Mouse (Mus musculus) gastrocnemius, adult 2 months (tissue): ENCODE results near the gene Tep1. TPM values are rescaled to one million over a fixed set of nuclear protein-coding genes. Genes with fewer than 3 reads are reported as not detected.
A peak's percentile ranks its signal among the peaks of the same experiment; 100 is the strongest.
"Not testable (repeated sequence)": the region's sequence is repeated elsewhere in the genome, so short reads cannot be mapped to it uniquely, and the experiment has no call there.

Experiments
- DNase-seq: peaks from one replicate; pipeline ENCODE4 v3.0.0; 2022
- H3K27ac ChIP-seq: fragments of 200-600 bp; 2 replicates; pipeline ENCODE4 v1.8.1; 2022; ENCODE audit warnings: mild to moderate bottlenecking
- H3K4me3 ChIP-seq: fragments of 200-600 bp; 2 replicates; pipeline ENCODE4 v1.8.1; 2022; ENCODE audit warnings: mild to moderate bottlenecking, moderate library complexity
- CTCF ChIP-seq: fragments of 200-600 bp; IDR thresholded peaks from 2 replicates; pipeline ENCODE4 v1.8.1; 2022; ENCODE audit warnings: antibody characterized with exemption, mild to moderate bottlenecking, moderate library complexity
- intact Hi-C: fragments of 180-260 bp; cut with DNase I; formaldehyde crosslinking; loops from one replicate; pipeline ENCODE4 v1.15.1; 2025
- long read RNA-seq, 2 experiments: library from polyadenylated mRNA; stranded (forward); transcript quantifications; one replicate each; pipeline ENCODE4 v2.0.0; 2021
- total RNA-seq, 2 experiments: library from RNA; stranded (reverse); gene quantifications; 2 replicates each; pipeline ENCODE4 v1.2.3; 2021

Tep1 gene
- total RNA-seq: 1 to 10 TPM; 6.6 to 9.5 TPM
- long read RNA-seq, experiment 1, partial matches to known transcripts: 1 of 1 reads
- long read RNA-seq, experiment 1, other reads (novel, unspliced or antisense): 0 of 1 reads
- long read RNA-seq, experiment 2, partial matches to known transcripts: 2 of 3 reads
- long read RNA-seq, experiment 2, other reads (novel, unspliced or antisense): 1 of 3 reads

- DNase-seq: peak; percentile 86
- Histone ChIP-seq H3K27ac (peak within 1 kb of the TSS; percentile 93), H3K4me3 (peak within 1 kb of the TSS; percentile 86)
- intact Hi-C loops: loop anchor here (5.0 kb wide), 1 partner anchor 63 kb away; the partner anchor contains the start of genes Ccnb1ip1 and Parp2
- no peak for TF ChIP-seq CTCF
Measured at GRCm38 (mm10) chr14:50869889-50870804, at the start of gene Tep1. Gene Tep1, minus strand, starts transcription at chr14:50870560.

- Histone ChIP-seq H3K27ac (no peak overlapping the region), H3K4me3 (no peak overlapping the region)
- intact Hi-C loops: no loop called here
- TF ChIP-seq CTCF: no peak
- no peak for DNase-seq
Measured at GRCm38 (mm10) chr14:50911356-50911755, 41.0 kb upstream of the Tep1 start.

GRCm38 (mm10) chr14:50908126-50908525, 37.8 kb upstream of the Tep1 start:
- DNase-seq: no peak
- no peak overlapping the region for H3K27ac ChIP-seq
- intact Hi-C loops: no loop called here
- no peak overlapping the region for H3K4me3 ChIP-seq
- TF ChIP-seq CTCF: no peak

GRCm38 (mm10) chr14:50905327-50905726, 35.0 kb upstream of the Tep1 start:
- DNase-seq, intact Hi-C loops, H3K27ac ChIP-seq, H3K4me3 ChIP-seq: not testable (repeated sequence)

GRCm38 (mm10) chr14:50904828-50905129, 34.4 kb upstream of the Tep1 start:
- Histone ChIP-seq H3K27ac (no peak overlapping the region), H3K4me3 (no peak overlapping the region)
- DNase-seq: no peak
- no peak; the same call in 1 of the 2 replicates for TF ChIP-seq CTCF
- intact Hi-C loops: no loop called here

- TF ChIP-seq CTCF: peak; percentile 46
- Histone ChIP-seq H3K4me3 (peak overlapping the region; percentile 63), H3K27ac (peak overlapping the region; percentile 71)
- intact Hi-C loops: no loop called here
- DNase-seq: peak; percentile 63
Measured at GRCm38 (mm10) chr14:50903973-50904827, 33.8 kb upstream of the Tep1 start.

- peak overlapping the region; percentile 98 for H3K27ac ChIP-seq
- intact Hi-C loops: loop anchor here (2.0 to 10.0 kb wide), 2 partner anchors 27 to 167 kb away; partner anchors contain the start of genes Apex1 and Osgep
- DNase-seq, H3K4me3 ChIP-seq: not testable (repeated sequence)
Measured at GRCm38 (mm10) chr14:50897992-50898391, 27.6 kb upstream of the Tep1 start.

- DNase-seq: peak; percentile 78
- intact Hi-C loops: loop anchor here (2.0 to 10.0 kb wide), 2 partner anchors 27 to 167 kb away; partner anchors contain the start of genes Apex1 and Osgep
- Histone ChIP-seq H3K27ac (peak within 1 kb of the TSS; percentile 98), H3K4me3 (peak within 1 kb of the TSS; percentile 85)
- TF ChIP-seq CTCF: no peak
Measured at GRCm38 (mm10) chr14:50897374-50897765, 27.0 kb upstream of the Tep1 start, which contains the start of gene Klhl33. Gene Klhl33, minus strand, starts transcription at chr14:50897507.

GRCm38 (mm10) chr14:50896747-50897373, 26.5 kb upstream of the Tep1 start:
- intact Hi-C loops: loop anchor here (2.0 to 10.0 kb wide), 2 partner anchors 28 to 168 kb away; partner anchors contain the start of genes Apex1 and Osgep
- DNase-seq: peak; percentile 26
- Histone ChIP-seq H3K27ac (peak overlapping the region; percentile 98), H3K4me3 (peak overlapping the region; percentile 85)
- TF ChIP-seq CTCF: no peak

GRCm38 (mm10) chr14:50895985-50896746, 25.8 kb upstream of the Tep1 start:
- no peak for TF ChIP-seq CTCF
- Histone ChIP-seq H3K27ac (peak overlapping the region; percentile 98), H3K4me3 (peak overlapping the region; percentile 85)
- peak; percentile 84 for DNase-seq
- intact Hi-C loops: loop anchor here (2.0 to 10.0 kb wide), 2 partner anchors 29 to 169 kb away; partner anchors contain the start of genes Apex1 and Osgep

GRCm38 (mm10) chr14:50895407-50895806, 25.0 kb upstream of the Tep1 start:
- Histone ChIP-seq H3K27ac (peak overlapping the region; percentile 98), H3K4me3 (peak overlapping the region; percentile 85)
- intact Hi-C loops: loop anchor here (10.0 kb wide), 1 partner anchor 169 kb away; no protein-coding TSS in a partner anchor
- DNase-seq: no peak
- TF ChIP-seq CTCF: no peak
